Mouse (Mus musculus): ENCODE data around the gene Ahnak.
"Not testable (repeated sequence)": the region's sequence is repeated elsewhere in the genome, so short reads cannot be mapped to it uniquely, and the experiment has no call there.

The Ahnak gene

GRCm38 (mm10) chr19:9041074-9041473 is 52.0 kb downstream of the Ahnak start:
- DNase-seq (ENCODE audit: low spot score) = no peak

GRCm38 (mm10) chr19:9043123-9043522 is 54.0 kb downstream of the Ahnak start:
- DNase-seq (ENCODE audit: low spot score) = no peak

- DNase-seq (ENCODE audit: low spot score) = no peak
These were observed 55.2 kb downstream of the Ahnak start for GRCm38 (mm10) chr19:9044291-9044690.

- DNase-seq (ENCODE audit: low spot score) = no peak
These were observed 58.3 kb downstream of the Ahnak start for GRCm38 (mm10) chr19:9047207-9047945.

- no peak for DNase-seq (ENCODE audit: low spot score)
These were observed 58.9 kb downstream of the Ahnak start for GRCm38 (mm10) chr19:9047946-9048387.

- DNase-seq (ENCODE audit: low spot score) = no peak
These were observed 60.0 kb downstream of the Ahnak start for GRCm38 (mm10) chr19:9048981-9049687.

GRCm38 (mm10) chr19:9050294-9051229 is 61.5 kb downstream of the Ahnak start:
- DNase-seq (ENCODE audit: low spot score) = no peak

- DNase-seq (ENCODE audit: low spot score) = not testable (repeated sequence)
These were observed 62.9 kb downstream of the Ahnak start for GRCm38 (mm10) chr19:9051985-9052384.

- no peak for DNase-seq (ENCODE audit: low spot score)
These were observed 63.8 kb downstream of the Ahnak start for GRCm38 (mm10) chr19:9052803-9053431.

- no peak for DNase-seq (ENCODE audit: low spot score)
These were observed 66.1 kb downstream of the Ahnak start for GRCm38 (mm10) chr19:9055153-9055552.

GRCm38 (mm10) chr19:9055703-9056355 is 66.7 kb downstream of the Ahnak start:
- DNase-seq (ENCODE audit: low spot score) = no peak

- DNase-seq (ENCODE audit: low spot score) = no peak
These were observed 68.6 kb downstream of the Ahnak start for GRCm38 (mm10) chr19:9057679-9058078.

- no peak for DNase-seq (ENCODE audit: low spot score)
These were observed 69.3 kb downstream of the Ahnak start for GRCm38 (mm10) chr19:9058331-9058884.

GRCm38 (mm10) chr19:9058944-9059343 is 69.9 kb downstream of the Ahnak start:
- DNase-seq (ENCODE audit: low spot score) = no peak

GRCm38 (mm10) chr19:9059391-9059790 is 70.3 kb downstream of the Ahnak start:
- no peak for DNase-seq (ENCODE audit: low spot score)

GRCm38 (mm10) chr19:9060103-9060502 is 71.0 kb downstream of the Ahnak start:
- DNase-seq (ENCODE audit: low spot score) = no peak

GRCm38 (mm10) chr19:9061221-9061893 is 72.3 kb downstream of the Ahnak start:
- peak; percentile 77 for DNase-seq (ENCODE audit: low spot score)

- DNase-seq (ENCODE audit: low spot score) = no peak
These were observed 73.7 kb downstream of the Ahnak start for GRCm38 (mm10) chr19:9062822-9063221.

GRCm38 (mm10) chr19:9063831-9064230 is 74.7 kb downstream of the Ahnak start:
- DNase-seq (ENCODE audit: low spot score) = no peak

Measured in testis, postnatal 14 days (tissue).